Mouse (Mus musculus): Measurements from ENCODE around the gene Dmbt1.
A peak's percentile ranks its signal among the peaks of the same experiment; 100 is the strongest.
"Not testable (repeated sequence)": the region's sequence is repeated elsewhere in the genome, so short reads cannot be mapped to it uniquely, and the experiment has no call there.

Dmbt1 gene

DNA sequence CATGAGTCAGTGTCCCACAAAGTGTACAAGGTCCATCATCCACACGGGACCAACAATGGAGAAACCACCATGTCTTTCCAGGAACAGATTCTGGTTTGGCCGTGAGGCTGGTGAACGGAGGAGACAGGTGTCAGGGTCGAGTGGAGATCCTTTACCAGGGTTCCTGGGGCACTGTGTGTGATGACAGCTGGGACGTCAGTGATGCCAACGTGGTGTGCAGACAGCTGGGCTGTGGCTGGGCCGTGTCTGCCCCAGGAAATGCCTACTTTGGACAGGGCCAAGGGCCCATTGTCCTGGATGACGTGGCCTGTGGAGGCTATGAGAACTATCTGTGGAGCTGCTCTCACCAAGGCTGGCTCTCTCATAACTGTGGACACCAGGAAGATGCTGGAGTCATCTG lies 18.0 kb downstream of the Dmbt1 start:
- not testable (repeated sequence) for DNase-seq (ENCODE audit: low spot score in 2 of 2)

GRCm38 (mm10) chr7:131054808-131055370 lies 23.0 kb downstream of the Dmbt1 start:
- DNase-seq (ENCODE audit: low spot score in 2 of 2) = no peak

GRCm38 (mm10) chr7:131057918-131058317 lies 26.1 kb downstream of the Dmbt1 start:
- not testable (repeated sequence) for DNase-seq (ENCODE audit: low spot score in 2 of 2)

DNA sequence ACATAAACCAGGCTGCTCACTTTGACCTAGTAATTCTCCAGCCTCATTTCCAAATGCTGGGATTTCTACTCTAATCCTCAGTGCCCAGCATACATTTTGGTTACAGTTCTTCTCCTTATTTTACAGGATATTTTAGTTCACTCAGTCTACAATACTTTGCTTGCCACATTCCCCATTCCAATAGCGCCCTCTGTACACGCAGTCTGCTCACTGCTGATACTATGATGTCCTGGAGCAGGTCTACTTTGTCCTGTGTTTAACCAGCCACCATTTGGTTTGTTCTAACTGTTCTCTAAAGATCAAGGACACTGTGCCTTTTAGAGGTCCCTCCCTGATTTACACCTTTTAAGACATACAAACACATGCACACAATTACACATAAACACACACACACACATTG lies 28.0 kb downstream of the Dmbt1 start:
- DNase-seq (ENCODE audit: low spot score in 2 of 2) = not testable (repeated sequence)

DNA sequence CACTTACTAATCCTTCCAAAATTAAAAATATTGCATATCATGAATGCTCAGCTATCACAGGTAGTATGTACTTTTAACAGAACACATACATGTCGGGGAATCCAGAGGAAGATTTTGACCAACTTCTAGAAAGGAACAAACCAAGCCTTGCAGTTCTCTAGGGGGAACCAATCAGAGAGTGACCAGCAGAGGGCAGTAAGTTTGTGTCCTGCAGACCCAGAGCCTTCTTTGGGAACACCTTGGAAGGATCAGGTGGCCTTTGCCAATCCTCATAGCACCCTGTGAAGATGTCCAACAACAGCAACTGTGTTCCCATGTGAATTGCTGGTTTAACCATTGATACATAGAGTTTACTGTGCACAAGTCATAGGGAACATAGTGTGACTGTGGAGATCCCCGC lies 30.7 kb downstream of the Dmbt1 start:
- no peak for DNase-seq (ENCODE audit: low spot score in 2 of 2)

GRCm38 (mm10) chr7:131068191-131068590 lies 36.3 kb downstream of the Dmbt1 start:
- peak in 1 of 2 experiments; percentile 21 for DNase-seq (ENCODE audit: low spot score in 2 of 2)

DNA sequence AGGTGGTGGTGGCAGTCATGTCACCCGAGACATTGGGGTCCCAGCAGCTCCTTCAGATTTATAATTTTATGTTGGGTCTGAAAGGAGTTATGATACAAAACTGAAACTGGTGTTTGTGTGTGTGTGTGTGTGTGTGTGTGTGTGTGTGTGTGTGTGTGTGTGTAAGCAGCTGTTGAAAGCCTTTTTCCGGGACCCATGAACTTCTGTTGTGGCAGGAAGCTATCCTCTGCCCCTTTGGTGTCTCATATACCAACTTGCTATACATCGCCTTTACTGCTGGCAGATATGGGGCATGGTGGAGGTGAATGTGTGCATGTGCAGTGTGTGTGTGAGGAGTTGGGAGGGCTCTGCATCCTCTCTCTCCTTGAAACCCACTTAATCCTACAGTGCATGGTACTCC lies 41.6 kb downstream of the Dmbt1 start:
- DNase-seq (ENCODE audit: low spot score in 2 of 2) = not testable (repeated sequence)

DNA sequence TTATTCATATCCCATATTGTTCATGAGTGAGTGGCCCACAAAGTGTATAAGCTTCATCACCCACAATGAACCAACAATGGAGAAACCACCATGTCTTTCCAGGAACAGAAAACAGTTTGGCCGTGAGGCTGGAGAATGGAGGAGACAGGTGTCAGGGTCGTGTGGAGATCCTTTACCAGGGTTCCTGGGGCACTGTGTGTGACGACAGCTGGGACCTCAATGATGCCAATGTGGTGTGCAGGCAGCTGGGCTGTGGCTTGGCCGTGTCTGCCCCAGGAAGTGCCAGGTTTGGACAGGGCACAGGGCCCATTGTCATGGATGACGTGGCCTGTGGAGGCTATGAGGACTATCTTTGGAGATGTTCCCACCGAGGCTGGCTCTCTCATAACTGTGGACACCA lies 42.2 kb downstream of the Dmbt1 start:
- DNase-seq (ENCODE audit: low spot score in 2 of 2) = not testable (repeated sequence)

GRCm38 (mm10) chr7:131075956-131076355 lies 44.1 kb downstream of the Dmbt1 start:
- peak in 1 of 2 experiments; percentile 24 for DNase-seq (ENCODE audit: low spot score in 2 of 2)

DNA sequence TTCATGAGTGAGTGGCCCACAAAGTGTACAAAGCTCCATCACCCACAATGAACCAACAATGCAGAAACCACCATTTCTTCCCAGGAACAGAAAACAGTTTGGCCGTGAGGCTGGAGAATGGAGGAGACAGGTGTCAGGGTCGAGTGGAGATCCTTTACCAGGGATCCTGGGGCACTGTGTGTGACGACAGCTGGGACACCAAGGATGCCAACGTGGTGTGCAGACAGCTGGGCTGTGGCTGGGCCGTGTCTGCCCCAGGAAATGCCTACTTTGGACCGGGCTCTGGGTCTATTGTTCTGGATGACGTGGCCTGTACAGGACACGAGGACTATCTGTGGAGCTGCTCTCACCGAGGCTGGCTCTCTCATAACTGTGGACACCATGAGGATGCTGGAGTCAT lies 50.5 kb downstream of the Dmbt1 start:
- DNase-seq (ENCODE audit: low spot score in 2 of 2) = not testable (repeated sequence)

- DNase-seq (ENCODE audit: low spot score in 2 of 2) = peak in 1 of 2 experiments; percentile 8
These were observed 80.6 kb downstream of the Dmbt1 start for GRCm38 (mm10) chr7:131112486-131112885.

GRCm38 (mm10) chr7:131113676-131114075 lies 81.8 kb downstream of the Dmbt1 start:
- no peak for DNase-seq (ENCODE audit: low spot score in 2 of 2)

- DNase-seq (ENCODE audit: low spot score in 2 of 2) = no peak
These were observed 82.6 kb downstream of the Dmbt1 start for GRCm38 (mm10) chr7:131114434-131114833.

- DNase-seq (ENCODE audit: low spot score in 2 of 2) = no peak
These were observed 90.5 kb downstream of the Dmbt1 start for GRCm38 (mm10) chr7:131122210-131122807.

GRCm38 (mm10) chr7:131130021-131130420 lies 98.2 kb downstream of the Dmbt1 start:
- DNase-seq (ENCODE audit: low spot score in 2 of 2) = no peak

GRCm38 (mm10) chr7:131133181-131133580 lies 101.3 kb downstream of the Dmbt1 start:
- no peak for DNase-seq (ENCODE audit: low spot score in 2 of 2)

- no peak for DNase-seq (ENCODE audit: low spot score in 2 of 2)
These were observed 114.4 kb downstream of the Dmbt1 start, which contains the start of gene 4933402N03Rik for GRCm38 (mm10) chr7:131146214-131146613. TSS of gene 4933402N03Rik (minus strand) at chr7:131146314.

DNA sequence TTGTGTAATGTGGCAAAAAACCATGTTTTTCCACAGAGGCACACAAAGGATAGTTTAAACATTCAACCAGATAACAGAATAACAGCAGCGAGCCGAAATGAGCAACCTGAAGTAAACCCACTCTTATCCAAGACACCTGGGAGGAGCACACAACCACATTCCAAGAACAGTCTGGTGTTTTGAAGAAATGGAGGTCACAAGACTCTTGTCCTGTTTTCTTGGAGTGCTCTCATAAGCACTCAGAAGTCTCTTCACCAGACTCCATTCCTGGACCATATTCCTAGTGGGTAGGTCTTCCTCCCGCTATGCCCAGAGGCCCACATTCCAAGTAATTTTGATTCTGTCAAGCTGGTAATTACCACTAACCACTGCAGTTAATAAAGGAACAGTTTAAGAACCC lies 118.3 kb downstream of the Dmbt1 start:
- DNase-seq (ENCODE audit: low spot score in 2 of 2) = no peak

- DNase-seq (ENCODE audit: low spot score in 2 of 2) = no peak
These were observed 121.2 kb downstream of the Dmbt1 start for GRCm38 (mm10) chr7:131153044-131153443.

- no peak for DNase-seq (ENCODE audit: low spot score in 2 of 2)
These were observed 130.4 kb downstream of the Dmbt1 start for GRCm38 (mm10) chr7:131162251-131162650.

DNA sequence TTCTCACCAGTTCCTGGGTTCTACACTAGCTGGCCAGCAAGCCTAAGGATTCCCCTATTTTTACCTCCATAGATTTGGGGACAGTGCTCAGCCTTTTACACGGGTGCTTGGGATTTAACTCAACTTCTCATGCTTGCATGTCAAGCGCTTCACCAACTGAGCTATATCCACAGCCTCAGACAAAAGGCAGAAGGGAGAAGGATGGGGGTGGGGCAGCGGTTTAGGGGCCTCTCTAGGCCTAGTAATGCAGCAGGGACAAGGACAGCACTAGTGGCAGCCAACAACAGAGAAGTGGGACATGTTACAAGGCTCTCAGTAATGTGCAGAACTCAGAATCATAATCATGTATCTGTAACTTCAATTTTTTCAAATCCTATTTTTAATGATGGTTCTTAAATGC lies 135.9 kb downstream of the Dmbt1 start:
- DNase-seq (ENCODE audit: low spot score in 2 of 2) = no peak

DNA sequence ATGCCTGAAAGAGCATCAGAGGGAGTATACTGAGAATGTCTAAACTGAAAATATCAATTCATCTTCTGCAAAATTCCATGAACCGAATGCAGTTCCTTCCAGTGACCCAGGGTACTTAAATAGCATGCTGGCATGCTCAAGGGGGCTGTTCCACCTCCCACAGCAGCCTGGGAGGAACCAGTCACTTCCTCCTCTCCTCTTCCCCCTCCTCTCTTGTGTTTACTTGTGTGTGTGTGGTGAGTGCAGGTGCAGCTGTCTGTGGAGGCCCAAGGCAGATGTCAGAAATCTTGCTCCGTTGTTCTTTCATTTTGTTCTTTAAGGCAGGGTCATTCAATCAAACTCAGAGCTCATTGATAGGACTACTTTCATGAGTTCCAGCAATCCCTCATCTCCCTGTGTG lies 137.2 kb downstream of the Dmbt1 start:
- no peak for DNase-seq (ENCODE audit: low spot score in 2 of 2)

Data from spleen, postnatal 14 days (tissue).